Mouse (Mus musculus): Measurements from ENCODE around the gene Gm17571. TPM values are rescaled to one million over a fixed set of nuclear protein-coding genes. Genes with fewer than 3 reads are reported as not detected.
A peak's percentile ranks its signal among the peaks of the same experiment; 100 is the strongest.

Gm17571 gene
- polyA plus RNA-seq, 1 experiment from 2014 or later: not detected

DNA sequence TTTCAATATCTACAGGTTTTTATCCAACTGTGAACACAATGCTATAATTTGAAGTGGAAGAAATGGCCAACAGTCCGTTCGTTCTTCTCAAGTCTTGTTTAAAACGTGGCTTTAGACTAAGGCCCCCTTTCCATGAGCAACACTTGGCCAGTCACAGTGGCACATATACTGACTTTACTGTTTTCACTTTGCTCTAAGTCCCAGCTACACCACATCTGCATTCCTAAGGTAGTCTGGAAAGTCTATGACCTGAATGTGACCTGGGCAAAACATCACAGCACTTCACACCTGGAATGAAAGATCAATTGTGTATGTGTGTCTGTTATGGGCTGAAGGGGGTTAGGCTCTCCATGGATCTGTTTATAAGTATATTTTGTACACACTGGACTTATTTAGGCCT is 2.2 kb upstream of the Gm17571 start:
- Histone ChIP-seq H3K9ac (no peak overlapping the region), H3K36me3 (no peaks in the 10 kb centered on the region), H3K9me3 (no peaks in the 10 kb centered on the region), H3K4me2 (replicated peaks) (no peak overlapping the region), H3K4me1 (peaks cover 30% of the 10 kb centered on the region), H3K27ac (peak overlapping the region; percentile 58; the same call in 1 of the 2 replicates), H3K27me3 (no peaks in the 10 kb centered on the region), H3K4me3 (no peak overlapping the region)
- WGBS: 69% methylated on average over 3 of the region's 3 CpGs
- ATAC-seq (ENCODE audit: low FRiP score, low read depth): peak; percentile 75

DNA sequence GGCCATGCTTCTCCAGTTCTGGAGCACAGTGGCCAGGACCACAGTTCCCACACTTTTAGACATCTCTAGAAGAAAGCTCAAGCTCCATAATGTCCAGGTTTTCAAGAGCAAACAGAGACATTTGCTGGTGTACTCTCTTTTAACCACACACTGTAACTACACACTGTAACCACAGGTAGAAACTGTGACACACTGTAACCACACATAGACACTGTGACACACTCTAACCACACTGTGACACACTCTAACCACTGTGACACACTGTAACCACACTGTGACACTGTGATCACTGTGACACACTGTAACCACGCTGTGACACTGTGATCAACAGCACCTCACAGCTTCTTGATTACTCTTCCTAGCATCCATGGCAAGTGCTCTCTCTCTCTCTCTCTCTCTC is 317 bp downstream of the Gm17571 start:
- WGBS: 70% methylated on average over 1 of the region's 1 CpGs
- no peak for ATAC-seq (ENCODE audit: low FRiP score, low read depth)

DNA sequence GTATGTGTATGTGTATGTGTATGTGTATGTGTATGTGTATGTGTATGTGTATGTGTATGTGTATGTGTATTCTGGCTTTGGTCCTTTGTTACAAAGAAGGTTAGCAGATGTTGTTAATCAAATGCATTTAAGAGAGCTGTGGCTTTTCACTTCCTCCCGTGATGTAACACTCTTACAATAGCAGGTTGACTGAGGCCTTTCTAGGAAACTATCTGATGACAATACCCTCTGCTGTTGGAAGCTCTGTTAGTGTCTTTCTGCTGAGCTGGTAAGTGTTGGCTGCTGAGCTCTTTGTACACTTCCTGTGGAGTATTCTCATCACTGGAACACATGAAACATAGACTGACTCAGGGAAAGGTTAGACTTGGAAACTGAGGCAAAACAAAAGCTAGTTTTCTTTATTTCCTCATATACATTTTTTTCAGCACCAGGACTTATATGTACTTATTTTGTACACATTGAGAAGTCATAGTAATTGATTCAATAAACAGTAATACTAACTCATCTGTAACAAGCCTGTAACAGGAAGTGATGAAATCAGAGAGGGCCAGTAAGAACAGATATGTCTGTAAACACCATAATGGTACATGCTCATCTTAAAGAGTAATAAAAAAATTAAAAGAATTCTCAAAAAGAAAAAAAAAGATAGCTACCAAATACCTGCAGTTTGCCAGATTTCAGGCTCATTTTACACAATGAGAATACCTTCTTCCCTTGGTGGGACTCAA is 2.9 kb downstream of the Gm17571 start:
- ATAC-seq (ENCODE audit: low FRiP score, low read depth): no peak
- H3K4me3 ChIP-seq: no peak overlapping the region
- 28% methylated on average over 1 of the region's 1 CpGs for WGBS
- H3K9me3 ChIP-seq: no peaks in the 10 kb centered on the region
- no peaks in the 10 kb centered on the region for H3K36me3 ChIP-seq
- H3K27me3 ChIP-seq: no peaks in the 10 kb centered on the region
- H3K4me2 ChIP-seq (replicated peaks): no peak overlapping the region
- H3K4me1 ChIP-seq: peaks cover 14% of the 10 kb centered on the region
- no peak overlapping the region for H3K9ac ChIP-seq
- H3K27ac ChIP-seq: no peak overlapping the region

More for the DNA sequence above, 317 bp downstream of the Gm17571 start:
- Histone ChIP-seq H3K9me3 (no peaks in the 10 kb centered on the region), H3K4me2 (replicated peaks) (no peak overlapping the region), H3K27ac (no peak overlapping the region), H3K27me3 (no peaks in the 10 kb centered on the region), H3K36me3 (no peaks in the 10 kb centered on the region), H3K9ac (no peak overlapping the region), H3K4me3 (no peak overlapping the region), H3K4me1 (peaks cover 30% of the 10 kb centered on the region)

DNA sequence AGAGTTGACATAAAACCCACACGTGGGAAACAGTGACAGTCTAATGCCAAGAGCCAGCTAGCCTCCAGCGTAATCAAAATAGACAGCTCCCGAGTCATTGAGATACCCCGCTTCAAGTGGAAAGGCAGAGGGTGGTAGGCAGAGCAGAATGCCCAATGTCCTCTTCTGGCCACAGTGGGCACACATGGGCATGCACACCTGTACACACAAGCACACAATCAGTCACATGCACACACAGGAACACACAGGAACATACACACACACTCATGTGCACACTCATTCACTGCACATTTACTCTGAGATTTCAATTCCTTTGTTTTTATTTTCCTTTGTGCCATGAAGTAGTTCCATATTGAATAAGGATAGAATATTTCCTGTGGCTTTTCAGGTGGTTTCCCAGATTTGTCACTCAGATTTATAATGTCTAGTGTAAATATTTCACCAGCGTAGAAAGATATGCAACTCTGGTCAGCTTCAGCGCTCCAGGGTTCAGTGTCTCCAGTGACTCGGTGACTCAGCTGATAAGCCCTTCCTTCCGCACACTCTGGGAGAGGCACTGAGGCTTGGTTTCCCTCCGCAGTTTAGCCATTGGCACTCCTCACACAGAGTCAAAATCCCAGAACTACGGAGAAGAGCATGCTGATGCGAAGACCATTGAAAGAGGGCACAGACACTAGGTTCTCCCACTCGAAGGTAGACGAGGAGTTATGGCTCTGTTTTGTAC is 4.4 kb downstream of the Gm17571 start:
- WGBS: 83% methylated on average over 13 of the region's 13 CpGs

DNA sequence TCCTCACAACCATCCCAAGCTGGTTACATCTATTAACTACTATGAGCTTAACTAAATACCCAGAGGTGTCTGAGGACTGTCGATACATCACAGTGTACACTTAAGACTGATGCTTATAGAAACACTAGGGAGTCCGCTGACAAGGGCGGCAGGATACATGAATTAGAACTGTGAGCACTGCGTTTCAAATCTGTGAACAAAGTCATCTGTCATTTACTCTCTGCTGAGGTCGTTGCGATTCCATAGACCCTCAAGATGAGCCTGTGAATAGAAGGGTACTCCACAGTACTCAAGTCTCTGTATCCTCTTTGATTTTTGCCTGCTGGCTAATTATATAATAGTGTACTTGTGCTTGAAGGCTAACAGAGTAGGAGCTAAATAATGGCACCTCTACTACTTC is 5.6 kb downstream of the Gm17571 start:
- H3K27me3 ChIP-seq: no peaks in the 10 kb centered on the region
- H3K9ac ChIP-seq: no peak overlapping the region
- peaks cover 3% of the 10 kb centered on the region; the same call in 1 of the 2 replicates for H3K9me3 ChIP-seq
- H3K4me1 ChIP-seq: peaks cover 3% of the 10 kb centered on the region; the same call in 1 of the 2 replicates
- H3K27ac ChIP-seq: no peak overlapping the region
- H3K4me3 ChIP-seq: no peak overlapping the region
- no peaks in the 10 kb centered on the region for H3K36me3 ChIP-seq
- WGBS: 89% methylated on average over 6 of the region's 6 CpGs
- no peak for ATAC-seq (ENCODE audit: low FRiP score, low read depth)
- no peak overlapping the region for H3K4me2 ChIP-seq (replicated peaks)

More for the DNA sequence above, 4.4 kb downstream of the Gm17571 start:
- H3K4me3 ChIP-seq: no peak overlapping the region
- H3K27ac ChIP-seq: no peak overlapping the region
- no peak overlapping the region for H3K9ac ChIP-seq
- H3K36me3 ChIP-seq: no peaks in the 10 kb centered on the region
- H3K4me1 ChIP-seq: 0 out of 2 replicates have a peak, but pooled peaks cover 5% of the 10 kb centered on the region
- no peaks in the 10 kb centered on the region for H3K27me3 ChIP-seq
- ATAC-seq (ENCODE audit: low FRiP score, low read depth): no peak
- H3K4me2 ChIP-seq (replicated peaks): no peak overlapping the region
- peaks cover 3% of the 10 kb centered on the region; the same call in 1 of the 2 replicates for H3K9me3 ChIP-seq

DNA sequence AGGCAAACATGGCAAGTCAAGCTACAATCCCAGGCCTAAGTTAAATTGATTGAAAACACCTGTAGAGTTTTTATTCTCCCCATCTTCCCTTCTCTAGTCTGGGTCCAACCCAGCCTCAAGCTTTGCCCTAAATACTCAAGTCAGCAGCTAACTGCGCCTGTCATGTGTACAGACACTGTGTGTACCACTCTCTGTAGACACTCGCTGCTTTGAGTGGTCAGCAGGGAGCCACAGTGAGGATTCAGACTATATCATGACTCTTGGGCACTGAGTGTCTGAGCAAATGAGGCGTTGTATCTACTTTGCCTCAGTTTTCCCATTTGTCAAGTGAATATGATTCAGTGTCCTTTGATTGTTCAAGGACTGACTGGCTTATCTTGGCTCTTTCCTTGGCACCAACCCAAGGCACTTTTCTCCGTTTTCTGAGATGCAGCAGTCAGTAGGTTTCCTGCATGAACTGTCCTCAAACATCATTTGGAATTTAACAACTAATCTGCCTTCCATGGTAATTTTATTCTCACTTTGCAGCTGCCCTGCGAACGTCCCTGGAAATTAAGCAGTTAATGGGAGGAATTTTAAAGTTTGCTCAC is 13.0 kb downstream of the Gm17571 start:
- H3K4me2 ChIP-seq (replicated peaks): no peak overlapping the region
- no peak overlapping the region for H3K27ac ChIP-seq
- H3K4me3 ChIP-seq: no peak overlapping the region
- H3K9me3 ChIP-seq: peaks cover 3% of the 10 kb centered on the region; the same call in 1 of the 2 replicates
- no peaks in the 10 kb centered on the region for H3K36me3 ChIP-seq
- no peak for ATAC-seq (ENCODE audit: low FRiP score, low read depth)
- 80% methylated on average over 6 of the region's 6 CpGs for WGBS
- H3K4me1 ChIP-seq: peaks cover 36% of the 10 kb centered on the region
- no peak overlapping the region for H3K9ac ChIP-seq
- no peaks in the 10 kb centered on the region for H3K27me3 ChIP-seq

DNA sequence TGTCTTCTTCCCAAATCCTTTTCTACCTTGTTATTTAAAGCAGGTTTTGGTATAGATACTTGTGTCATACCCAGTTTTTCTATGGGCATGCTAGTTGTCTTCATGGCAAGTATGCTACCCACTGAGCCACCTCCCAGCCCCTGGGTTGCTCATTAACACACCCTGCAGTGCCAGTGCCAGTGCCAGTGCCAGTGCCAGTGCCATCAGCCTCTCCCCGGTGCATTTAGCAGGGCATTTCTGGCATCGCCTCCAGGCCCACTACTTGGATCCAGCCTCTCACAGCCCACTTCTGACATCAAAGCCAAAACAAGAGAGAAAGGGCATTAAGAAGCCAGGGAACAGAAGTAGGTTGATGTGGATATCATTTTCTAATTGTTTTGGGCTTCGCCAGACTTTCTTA is 14.9 kb downstream of the Gm17571 start:
- H3K27me3 ChIP-seq: no peaks in the 10 kb centered on the region
- H3K4me3 ChIP-seq: no peak overlapping the region
- peaks cover 50% of the 10 kb centered on the region for H3K4me1 ChIP-seq
- no peaks in the 10 kb centered on the region for H3K36me3 ChIP-seq
- H3K27ac ChIP-seq: no peak overlapping the region
- WGBS: 94% methylated on average over 3 of the region's 3 CpGs
- no peak overlapping the region for H3K9ac ChIP-seq
- H3K4me2 ChIP-seq (replicated peaks): no peak overlapping the region
- H3K9me3 ChIP-seq: no peaks in the 10 kb centered on the region
- ATAC-seq (ENCODE audit: low FRiP score, low read depth): no peak

DNA sequence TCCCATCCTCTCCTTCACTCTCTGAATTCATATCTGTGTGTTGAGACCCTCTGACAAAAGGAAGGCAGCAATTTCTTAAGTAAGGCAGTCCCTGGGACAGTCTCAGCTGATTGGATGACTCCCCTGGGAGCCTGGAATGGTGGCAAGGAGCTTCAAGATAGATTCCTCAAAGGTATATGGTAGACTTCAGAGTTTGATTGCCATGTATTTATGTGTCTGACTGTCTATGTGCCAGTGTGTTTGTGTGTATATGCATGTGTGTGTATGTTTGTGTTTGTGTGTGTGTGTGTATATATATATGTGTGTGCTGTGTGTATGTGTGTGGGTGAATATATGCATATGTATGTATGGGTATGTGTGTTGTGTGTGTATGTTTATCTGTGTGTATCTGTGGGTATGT is 15.8 kb downstream of the Gm17571 start:
- Histone ChIP-seq H3K4me3 (no peak overlapping the region), H3K36me3 (no peaks in the 10 kb centered on the region), H3K4me1 (peaks cover 54% of the 10 kb centered on the region), H3K27me3 (no peaks in the 10 kb centered on the region), H3K9ac (no peak overlapping the region), H3K4me2 (replicated peaks) (no peak overlapping the region), H3K27ac (no peak overlapping the region), H3K9me3 (no peaks in the 10 kb centered on the region)
- ATAC-seq (ENCODE audit: low FRiP score, low read depth): no peak

DNA sequence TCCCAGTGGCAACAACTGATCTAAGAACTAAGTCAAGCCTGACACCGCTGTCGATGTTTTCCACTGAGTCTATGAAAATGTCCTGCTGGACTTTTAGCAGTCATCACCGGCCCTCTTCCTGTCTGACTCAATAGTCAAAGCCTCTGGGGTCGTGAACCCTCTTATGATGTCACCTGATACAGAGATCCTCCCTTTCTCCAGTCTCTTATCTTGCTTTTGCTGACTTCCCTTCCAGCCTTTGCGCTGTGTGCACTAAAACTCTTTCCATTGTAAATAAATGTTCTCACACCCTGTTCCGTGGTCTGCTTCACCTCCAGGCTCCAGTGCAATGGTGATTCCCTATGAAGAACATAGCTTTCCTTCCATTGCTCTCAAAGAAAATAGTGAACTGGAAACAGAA is 16.3 kb downstream of the Gm17571 start:
- H3K9me3 ChIP-seq: no peaks in the 10 kb centered on the region
- H3K36me3 ChIP-seq: no peaks in the 10 kb centered on the region
- 84% methylated on average over 6 of the region's 6 CpGs for WGBS
- no peaks in the 10 kb centered on the region for H3K27me3 ChIP-seq
- H3K4me2 ChIP-seq (replicated peaks): no peak overlapping the region
- no peak for ATAC-seq (ENCODE audit: low FRiP score, low read depth)
- no peak overlapping the region for H3K9ac ChIP-seq
- peaks cover 54% of the 10 kb centered on the region for H3K4me1 ChIP-seq
- no peak overlapping the region for H3K4me3 ChIP-seq
- no peak overlapping the region for H3K27ac ChIP-seq

DNA sequence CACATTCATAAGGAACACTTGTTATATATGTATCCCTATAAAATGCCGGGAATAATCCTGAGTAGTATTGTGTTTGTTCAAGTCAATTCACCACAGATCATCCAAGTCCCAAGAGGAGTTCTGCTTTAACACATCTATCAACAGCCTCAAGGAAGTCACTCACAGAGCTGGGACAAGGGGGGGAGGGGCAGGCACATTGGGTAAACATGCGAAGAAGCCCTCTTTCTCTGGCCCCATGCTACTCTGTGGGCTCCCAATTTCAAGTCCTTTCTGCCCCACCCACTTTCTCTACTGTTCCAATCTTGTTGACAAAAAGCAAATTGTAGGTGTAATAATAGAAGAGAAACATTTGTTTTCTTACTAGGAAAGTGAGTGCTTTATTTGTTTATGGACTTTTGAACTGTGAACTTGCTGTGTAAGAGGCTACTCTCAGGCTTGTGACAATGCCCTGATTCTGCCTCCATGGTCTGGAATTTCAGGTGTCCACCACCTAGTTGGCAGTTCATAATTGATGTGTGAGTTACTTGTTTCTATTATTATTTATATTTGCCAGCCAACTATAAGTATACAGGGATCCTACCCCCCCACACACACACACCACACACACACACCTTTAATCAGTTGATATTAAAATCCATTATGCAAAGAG is 17.0 kb downstream of the Gm17571 start:
- no peak for ATAC-seq (ENCODE audit: low FRiP score, low read depth)
- H3K4me3 ChIP-seq: no peak overlapping the region
- WGBS: 62% methylated on average over 2 of the region's 2 CpGs
- H3K27ac ChIP-seq: no peak overlapping the region
- H3K4me1 ChIP-seq: peaks cover 55% of the 10 kb centered on the region
- no peak overlapping the region for H3K4me2 ChIP-seq (replicated peaks)
- H3K9ac ChIP-seq: no peak overlapping the region
- no peaks in the 10 kb centered on the region for H3K27me3 ChIP-seq
- H3K9me3 ChIP-seq: no peaks in the 10 kb centered on the region
- no peaks in the 10 kb centered on the region for H3K36me3 ChIP-seq

DNA sequence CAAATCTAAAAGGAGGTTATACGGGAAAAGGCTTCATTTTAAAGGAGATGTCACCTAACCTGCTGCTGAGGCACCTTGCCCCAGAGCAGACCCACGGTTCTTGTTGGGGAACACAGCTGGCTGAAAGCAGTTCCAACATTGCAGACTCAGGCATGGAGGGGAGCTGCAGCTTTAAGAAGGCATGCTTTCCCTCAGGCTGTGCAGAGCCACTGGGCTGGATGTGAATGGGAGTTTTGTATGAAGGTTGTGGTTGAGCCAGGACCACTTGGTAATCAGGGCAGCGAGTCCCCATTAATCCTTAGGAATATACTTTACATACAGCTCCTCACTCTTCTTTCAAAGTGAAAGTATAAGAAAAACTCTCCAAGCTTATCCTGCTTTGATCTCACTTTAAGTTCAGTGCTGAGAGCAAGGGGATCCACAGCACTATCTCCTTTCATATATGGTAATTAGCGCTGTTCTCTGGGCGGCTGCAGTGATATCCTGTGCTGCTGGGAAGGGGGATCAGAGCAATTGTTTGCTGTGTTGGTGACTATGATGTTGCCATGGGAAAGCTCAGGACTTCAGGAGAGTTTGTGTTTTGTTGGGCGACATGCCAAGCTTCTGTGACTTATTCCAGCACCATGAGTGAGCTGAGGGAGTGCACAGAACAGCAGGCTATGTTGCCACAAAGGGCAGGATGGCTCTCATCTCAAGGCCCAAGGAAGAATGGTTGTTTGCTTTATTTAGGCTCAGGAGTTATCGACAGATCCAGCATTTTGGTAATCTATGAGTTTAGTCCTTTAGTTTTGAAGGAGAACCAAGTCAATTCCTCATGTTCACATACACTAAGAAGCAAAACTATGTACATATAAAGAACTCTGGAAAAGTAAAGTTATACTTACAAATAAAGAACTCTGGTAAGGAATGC is 21.3 kb downstream of the Gm17571 start:
- WGBS: 29% methylated on average over 7 of the region's 7 CpGs
- ATAC-seq (ENCODE audit: low FRiP score, low read depth): peak; percentile 85
- H3K4me3 ChIP-seq: 0 out of 2 replicates have a peak overlapping the region, but pooled peaks have one; percentile 11
- peak overlapping the region; percentile 74 for H3K27ac ChIP-seq
- H3K4me2 ChIP-seq (replicated peaks): peak overlapping the region; percentile 45
- H3K9me3 ChIP-seq: no peaks in the 10 kb centered on the region
- H3K4me1 ChIP-seq: peaks cover 47% of the 10 kb centered on the region
- no peak overlapping the region for H3K9ac ChIP-seq
- H3K27me3 ChIP-seq: no peaks in the 10 kb centered on the region
- no peaks in the 10 kb centered on the region for H3K36me3 ChIP-seq

Measured in limb, embryonic 13.5 days (tissue).